Mouse (Mus musculus): ENCODE measurements at regions not wholly inside any gene's neighbourhood (a gene's known extent, or its start where the extent isn't known, plus 50 kb on each side); places are given as distances from the start of the nearest gene placed in this dataset.

GRCm38 (mm10) chr9:101591681-101592080 lies 270.0 kb upstream of the 9630041A04Rik start:
- no peaks in the 10 kb centered on the region for H3K27me3 ChIP-seq (ENCODE audit: poor library complexity, severe bottlenecking)
- no peak for DNase-seq (ENCODE audit: extremely low spot score, low spot score)
- no peaks in the 10 kb centered on the region for H3K4me1 ChIP-seq
- 89% methylated on average over 8 of the region's 8 CpGs for WGBS
- H3K36me3 ChIP-seq (replicated peaks): no peaks in the 10 kb centered on the region
- H3K27ac ChIP-seq: no peak overlapping the region
- no peak overlapping the region for H3K4me3 ChIP-seq
- H3K9me3 ChIP-seq: no peaks in the 10 kb centered on the region

GRCm38 (mm10) chr9:101590310-101590709 lies 271.3 kb upstream of the 9630041A04Rik start:
- WGBS: 95% methylated on average over 3 of the region's 3 CpGs

GRCm38 (mm10) chr9:101581064-101581463 lies 280.6 kb upstream of the 9630041A04Rik start:
- Histone ChIP-seq H3K36me3 (replicated peaks) (no peaks in the 10 kb centered on the region), H3K27ac (no peak overlapping the region), H3K4me1 (no peaks in the 10 kb centered on the region), H3K4me3 (no peak overlapping the region), H3K27me3 (ENCODE audit: poor library complexity, severe bottlenecking) (no peaks in the 10 kb centered on the region), H3K9me3 (no peaks in the 10 kb centered on the region)
- WGBS: 93% methylated on average over 4 of the region's 4 CpGs
- no peak for DNase-seq (ENCODE audit: extremely low spot score, low spot score)

More at GRCm38 (mm10) chr9:101590310-101590709, 271.3 kb upstream of the 9630041A04Rik start:
- Histone ChIP-seq H3K36me3 (replicated peaks) (no peaks in the 10 kb centered on the region), H3K4me3 (no peak overlapping the region), H3K4me1 (no peaks in the 10 kb centered on the region), H3K27ac (no peak overlapping the region), H3K9me3 (no peaks in the 10 kb centered on the region), H3K27me3 (ENCODE audit: poor library complexity, severe bottlenecking) (no peaks in the 10 kb centered on the region)
- no peak for DNase-seq (ENCODE audit: extremely low spot score, low spot score)

GRCm38 (mm10) chr9:101570714-101571113 lies 290.9 kb upstream of the 9630041A04Rik start:
- Histone ChIP-seq H3K9me3 (no peaks in the 10 kb centered on the region), H3K27me3 (ENCODE audit: poor library complexity, severe bottlenecking) (no peaks in the 10 kb centered on the region), H3K27ac (no peak overlapping the region), H3K4me1 (peaks cover 22% of the 10 kb centered on the region), H3K4me3 (no peak overlapping the region), H3K36me3 (replicated peaks) (no peaks in the 10 kb centered on the region)
- no peak for DNase-seq (ENCODE audit: extremely low spot score, low spot score)
- WGBS: 3% methylated on average over 4 of the region's 4 CpGs

GRCm38 (mm10) chr9:101563196-101563595 lies 298.4 kb upstream of the 9630041A04Rik start:
- no peak for DNase-seq (ENCODE audit: extremely low spot score, low spot score)
- 56% methylated on average over 9 of the region's 9 CpGs for WGBS
- Histone ChIP-seq H3K27me3 (ENCODE audit: poor library complexity, severe bottlenecking) (no peaks in the 10 kb centered on the region), H3K4me1 (peaks cover 10% of the 10 kb centered on the region), H3K27ac (no peak overlapping the region; the same call in 1 of the 2 replicates), H3K4me3 (no peak overlapping the region), H3K36me3 (replicated peaks) (no peaks in the 10 kb centered on the region), H3K9me3 (no peaks in the 10 kb centered on the region)

- WGBS: 89% methylated on average over 11 of the region's 11 CpGs
- H3K27ac ChIP-seq: no peak overlapping the region
- DNase-seq (ENCODE audit: extremely low spot score, low spot score): no peak
- H3K4me1 ChIP-seq: peaks cover 10% of the 10 kb centered on the region
- no peaks in the 10 kb centered on the region for H3K36me3 ChIP-seq (replicated peaks)
- H3K4me3 ChIP-seq: no peak overlapping the region
- no peaks in the 10 kb centered on the region for H3K27me3 ChIP-seq (ENCODE audit: poor library complexity, severe bottlenecking)
- no peaks in the 10 kb centered on the region for H3K9me3 ChIP-seq
These were observed 302.3 kb upstream of the 9630041A04Rik start for GRCm38 (mm10) chr9:101559366-101559765.

- H3K9me3 ChIP-seq: no peaks in the 10 kb centered on the region
- 68% methylated on average over 5 of the region's 5 CpGs for WGBS
- H3K27ac ChIP-seq: no peak overlapping the region
- H3K27me3 ChIP-seq (ENCODE audit: poor library complexity, severe bottlenecking): no peaks in the 10 kb centered on the region
- H3K4me1 ChIP-seq: 0 out of 2 replicates have a peak, but pooled peaks cover 4% of the 10 kb centered on the region
- no peaks in the 10 kb centered on the region for H3K36me3 ChIP-seq (replicated peaks)
- DNase-seq (ENCODE audit: extremely low spot score, low spot score): no peak
- no peak overlapping the region for H3K4me3 ChIP-seq
These were observed 303.5 kb upstream of the Ppp2r3a start for GRCm38 (mm10) chr9:101555011-101555673.

- DNase-seq (ENCODE audit: extremely low spot score, low spot score): no peak
- Histone ChIP-seq H3K9me3 (no peaks in the 10 kb centered on the region), H3K4me3 (no peak overlapping the region), H3K27ac (no peak overlapping the region), H3K27me3 (ENCODE audit: poor library complexity, severe bottlenecking) (no peaks in the 10 kb centered on the region), H3K36me3 (replicated peaks) (no peaks in the 10 kb centered on the region), H3K4me1 (0 out of 2 replicates have a peak, but pooled peaks cover 4% of the 10 kb centered on the region)
- WGBS: 95% methylated on average over 6 of the region's 6 CpGs
These were observed 301.2 kb upstream of the Ppp2r3a start for GRCm38 (mm10) chr9:101552789-101553188.

GRCm38 (mm10) chr9:101551256-101551655 lies 299.7 kb upstream of the Ppp2r3a start:
- Histone ChIP-seq H3K27ac (no peak overlapping the region), H3K4me1 (0 out of 2 replicates have a peak, but pooled peaks cover 4% of the 10 kb centered on the region), H3K27me3 (ENCODE audit: poor library complexity, severe bottlenecking) (no peaks in the 10 kb centered on the region), H3K9me3 (no peaks in the 10 kb centered on the region), H3K36me3 (replicated peaks) (no peaks in the 10 kb centered on the region), H3K4me3 (no peak overlapping the region)
- 67% methylated on average over 3 of the region's 3 CpGs for WGBS
- no peak for DNase-seq (ENCODE audit: extremely low spot score, low spot score)

- DNase-seq (ENCODE audit: extremely low spot score, low spot score): no peak
- Histone ChIP-seq H3K27ac (no peak overlapping the region), H3K4me1 (no peaks in the 10 kb centered on the region), H3K4me3 (no peak overlapping the region), H3K27me3 (ENCODE audit: poor library complexity, severe bottlenecking) (no peaks in the 10 kb centered on the region), H3K36me3 (replicated peaks) (no peaks in the 10 kb centered on the region), H3K9me3 (no peaks in the 10 kb centered on the region)
- WGBS: 79% methylated on average over 10 of the region's 10 CpGs
These were observed 294.7 kb upstream of the Ppp2r3a start for GRCm38 (mm10) chr9:101546213-101546832.

- WGBS: 91% methylated on average over 7 of the region's 7 CpGs
- no peaks in the 10 kb centered on the region for H3K4me1 ChIP-seq
- no peaks in the 10 kb centered on the region for H3K27me3 ChIP-seq (ENCODE audit: poor library complexity, severe bottlenecking)
- no peaks in the 10 kb centered on the region for H3K36me3 ChIP-seq (replicated peaks)
- no peak for DNase-seq (ENCODE audit: extremely low spot score, low spot score)
- H3K9me3 ChIP-seq: no peaks in the 10 kb centered on the region
- no peak overlapping the region for H3K4me3 ChIP-seq
- no peak overlapping the region for H3K27ac ChIP-seq
These were observed 266.5 kb upstream of the Ppp2r3a start for GRCm38 (mm10) chr9:101518137-101518536.

- no peaks in the 10 kb centered on the region for H3K27me3 ChIP-seq (ENCODE audit: poor library complexity, severe bottlenecking)
- 80% methylated on average over 3 of the region's 3 CpGs for WGBS
- H3K4me3 ChIP-seq: no peak overlapping the region
- no peaks in the 10 kb centered on the region for H3K4me1 ChIP-seq
- no peak for DNase-seq (ENCODE audit: extremely low spot score, low spot score)
- no peaks in the 10 kb centered on the region for H3K9me3 ChIP-seq
- no peaks in the 10 kb centered on the region for H3K36me3 ChIP-seq (replicated peaks)
- no peak overlapping the region for H3K27ac ChIP-seq
These were observed 259.2 kb upstream of the Ppp2r3a start for GRCm38 (mm10) chr9:101510807-101511206.

- H3K27me3 ChIP-seq (ENCODE audit: poor library complexity, severe bottlenecking): no peaks in the 10 kb centered on the region
- H3K4me3 ChIP-seq: no peak overlapping the region
- 86% methylated on average over 9 of the region's 9 CpGs for WGBS
- DNase-seq (ENCODE audit: extremely low spot score, low spot score): no peak
- H3K9me3 ChIP-seq: no peaks in the 10 kb centered on the region
- no peaks in the 10 kb centered on the region for H3K36me3 ChIP-seq (replicated peaks)
- no peaks in the 10 kb centered on the region for H3K4me1 ChIP-seq
- no peak overlapping the region for H3K27ac ChIP-seq
These were observed 257.6 kb upstream of the Ppp2r3a start for GRCm38 (mm10) chr9:101509196-101509595.
